Mouse (Mus musculus) effector memory CD4-positive, alpha-beta T cell, adult 5 months (primary cell): ENCODE data around the gene Stox2. TPM values are rescaled to one million over a fixed set of nuclear protein-coding genes. Genes with fewer than 3 reads are reported as not detected.

Source experiments
- polyA plus RNA-seq: library from polyadenylated mRNA; unstranded; fragments of 100-300 nt; shearing (Covaris generic); gene quantifications from one replicate; pipeline ENCODE4 v1.2.1, GENCODE M21; 2017

Gene Stox2
- polyA plus RNA-seq, result 0.30 TPM

GRCm38 (mm10) chr8:47446312-47447046, at the start of gene Stox2:
Stox2 (minus strand) TSS chr8:47446362.

Other genes with a start within 250 kb of the Stox2 start
- gene Trappc11, start 87.1 kb upstream of the Stox2 start, polyA plus RNA-seq, result 32.0 TPM
- 19.0 TPM for gene Rwdd4a, start 87.3 kb upstream of the Stox2 start, polyA plus RNA-seq
- 61.2 TPM for gene Ing2, start 229.2 kb upstream of the Stox2 start, polyA plus RNA-seq